Mouse (Mus musculus): ENCODE measurements around the gene Pnpla6.

Gene Pnpla6

DNA sequence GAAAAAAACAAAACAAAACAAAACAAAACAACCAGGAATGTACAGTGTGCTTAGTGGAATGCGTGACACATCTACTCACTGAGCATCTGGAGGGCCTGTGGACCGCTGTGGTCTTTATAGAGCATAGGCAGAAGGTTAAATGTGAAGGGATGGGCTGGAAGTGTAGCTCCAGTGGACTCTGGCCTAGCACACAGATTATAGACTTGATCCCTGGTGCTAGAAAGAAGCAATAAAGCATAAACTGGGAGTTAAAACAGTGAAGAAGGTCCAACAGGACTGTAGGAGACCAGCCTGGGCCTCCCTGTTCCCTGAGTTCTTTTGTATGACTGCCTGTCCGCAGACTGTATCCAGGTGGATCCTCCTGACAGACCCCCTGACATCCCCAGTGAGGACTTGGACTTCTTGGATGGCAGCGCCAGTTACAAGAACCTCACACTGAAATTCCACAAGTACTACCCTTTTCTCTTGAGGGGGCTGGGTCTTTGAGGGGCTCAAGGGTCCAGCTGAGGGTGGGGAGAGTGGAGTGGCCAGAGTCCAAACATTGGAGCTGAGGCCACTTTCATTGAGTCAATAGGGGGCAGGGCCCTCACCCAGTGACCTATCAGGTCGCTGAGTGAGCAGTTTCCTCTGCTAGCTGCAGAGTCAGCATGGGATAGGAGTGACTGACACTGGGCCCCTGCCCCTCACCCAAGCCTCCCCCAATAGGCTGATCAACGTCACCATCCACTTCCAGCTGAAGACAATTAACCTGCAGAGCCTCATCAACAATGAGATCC, 7.0 kb upstream of the Pnpla6 start:
- no peak for DNase-seq (ENCODE audit: low spot score)

DNA sequence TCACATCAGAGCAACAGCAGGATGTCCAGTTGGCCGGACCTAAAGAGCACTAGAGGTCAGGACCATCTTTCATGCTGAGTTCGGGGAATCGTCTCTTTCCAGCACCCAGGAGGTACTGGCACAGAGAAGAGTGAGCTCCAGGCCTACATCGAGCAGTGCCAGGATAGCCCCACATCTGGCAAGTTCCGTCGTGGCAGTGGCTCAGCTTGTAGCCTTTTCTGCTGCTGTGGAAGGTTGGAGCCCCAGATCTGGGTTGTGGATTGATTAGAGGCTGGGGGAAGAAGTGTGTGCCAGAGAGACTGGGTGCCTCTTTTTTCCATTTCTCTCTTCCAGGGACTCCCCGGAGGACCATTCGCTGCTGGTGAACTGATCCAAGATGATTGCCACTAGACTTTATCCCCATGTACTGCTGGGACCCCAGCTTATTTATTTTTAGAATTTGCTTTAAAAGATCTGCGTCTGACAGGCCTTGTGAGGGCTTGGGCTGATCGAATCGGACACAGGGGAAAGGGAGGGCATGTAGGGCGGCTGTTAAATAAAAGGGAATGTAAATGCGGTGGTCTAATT, 420 bp upstream of the Pnpla6 start:
- DNase-seq (ENCODE audit: low spot score): no peak

DNA sequence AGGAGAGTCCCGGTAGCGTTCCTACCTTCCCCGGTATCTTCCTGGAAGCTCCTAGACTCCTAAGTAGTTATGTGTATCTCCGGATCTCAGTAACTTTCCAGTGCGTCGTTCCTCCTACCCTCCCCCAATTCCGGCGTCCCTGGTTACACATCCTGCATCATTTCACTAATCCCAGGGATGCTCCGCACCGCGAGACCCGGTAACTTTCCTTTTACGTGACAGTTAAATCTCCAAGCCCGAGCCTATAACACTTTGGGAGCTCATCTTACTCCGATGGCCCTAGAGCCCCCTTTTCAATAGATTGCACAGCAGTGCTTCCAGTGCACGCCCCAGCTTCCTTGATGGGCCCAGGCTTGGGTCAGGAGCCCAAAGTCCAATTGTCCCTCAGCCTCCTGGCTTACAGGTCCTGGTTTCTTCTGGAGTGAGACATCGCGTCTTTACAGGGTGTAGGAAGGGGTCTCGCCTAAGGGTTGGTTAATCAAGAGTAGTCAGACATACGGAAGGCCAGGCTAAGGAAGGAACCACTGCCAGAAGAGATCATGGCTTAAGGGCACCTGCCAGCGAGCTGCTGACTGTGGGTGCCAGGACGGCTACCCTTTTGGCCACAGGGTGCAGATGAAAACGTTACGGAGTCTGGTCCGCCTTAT, 710 bp downstream of the Pnpla6 start:
- DNase-seq (ENCODE audit: low spot score): no peak

DNA sequence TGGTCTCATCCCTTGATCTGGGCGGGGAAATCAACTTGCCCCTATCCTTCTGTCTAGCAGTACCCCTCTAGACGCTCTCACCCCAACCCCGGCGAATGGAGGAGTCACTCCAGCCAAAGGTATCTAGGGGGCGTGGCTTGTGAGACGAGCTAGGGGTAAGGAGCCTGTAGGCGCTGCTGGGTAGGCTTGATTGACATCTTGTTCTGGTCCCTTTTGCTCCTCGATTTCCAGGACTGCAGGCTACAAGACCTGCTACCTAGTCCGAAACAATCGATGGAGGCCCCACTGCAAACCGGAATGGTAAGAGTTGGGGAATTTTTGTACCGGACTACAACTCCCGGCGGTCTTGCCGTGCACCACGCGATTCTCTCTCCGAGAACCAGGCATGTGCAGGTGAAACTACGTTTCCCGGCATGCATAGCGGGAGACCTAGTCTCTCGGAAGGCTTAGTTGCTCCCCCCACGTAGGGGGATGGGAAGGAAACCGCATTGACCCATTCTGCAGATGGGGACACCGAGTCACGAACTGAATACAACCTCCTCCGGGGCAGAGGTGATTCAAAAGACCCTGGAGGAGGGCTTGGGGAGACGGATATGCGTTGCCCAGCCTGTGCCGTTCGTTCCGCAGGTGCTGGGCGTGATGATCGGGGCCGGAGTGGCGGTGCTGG, 1.4 kb downstream of the Pnpla6 start:
- DNase-seq (ENCODE audit: low spot score): peak; percentile 94

DNA sequence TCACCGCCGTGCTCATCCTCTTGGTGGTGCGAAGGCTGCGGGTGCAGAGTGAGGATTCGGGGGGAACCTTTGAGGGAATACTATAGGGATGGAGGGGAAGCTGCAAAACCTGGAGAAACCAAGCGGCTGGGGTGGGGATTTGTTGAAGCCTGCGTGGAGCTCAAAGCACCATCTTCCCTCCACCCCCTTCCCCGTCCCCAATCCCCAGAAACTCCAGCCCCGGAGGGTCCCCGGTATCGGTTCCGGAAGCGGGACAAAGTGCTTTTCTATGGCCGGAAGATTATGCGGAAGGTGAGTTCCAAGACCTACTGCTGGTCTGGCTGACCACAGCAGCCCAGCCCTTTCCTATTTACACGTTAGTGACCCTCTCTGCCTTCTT, 1.9 kb downstream of the Pnpla6 start:
- DNase-seq (ENCODE audit: low spot score): no peak

DNA sequence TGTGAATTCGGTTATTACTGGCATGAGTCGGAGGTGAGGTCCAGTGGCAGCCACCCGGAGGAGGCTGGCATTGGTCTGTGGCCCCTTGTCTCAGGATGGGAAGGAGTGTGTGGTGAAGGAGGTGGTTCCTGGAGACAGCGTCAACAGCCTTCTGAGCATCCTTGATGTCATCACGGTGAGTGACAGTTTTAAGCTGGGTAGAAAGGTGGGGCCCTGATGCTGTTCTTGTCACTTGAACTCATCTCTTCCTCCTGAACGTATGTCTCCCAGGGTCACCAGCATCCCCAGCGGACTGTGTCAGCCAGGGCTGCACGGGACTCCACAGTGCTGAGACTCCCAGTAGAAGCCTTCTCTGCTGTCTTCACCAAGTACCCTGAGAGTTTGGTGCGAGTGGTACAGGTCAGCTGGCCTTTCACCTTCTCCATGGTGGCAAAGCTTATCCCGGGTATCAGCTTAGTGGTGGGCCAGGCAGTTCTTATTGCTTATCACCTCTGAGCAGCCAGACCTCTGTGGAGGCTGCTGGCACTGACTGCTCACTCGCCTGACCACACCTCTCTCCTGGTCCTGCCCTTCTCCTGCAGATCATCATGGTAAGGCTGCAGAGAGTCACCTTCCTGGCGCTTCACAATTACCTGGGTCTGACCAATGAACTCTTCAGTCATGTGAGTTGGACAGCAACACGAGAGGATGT, 7.0 kb downstream of the Pnpla6 start:
- no peak for DNase-seq (ENCODE audit: low spot score)

DNA sequence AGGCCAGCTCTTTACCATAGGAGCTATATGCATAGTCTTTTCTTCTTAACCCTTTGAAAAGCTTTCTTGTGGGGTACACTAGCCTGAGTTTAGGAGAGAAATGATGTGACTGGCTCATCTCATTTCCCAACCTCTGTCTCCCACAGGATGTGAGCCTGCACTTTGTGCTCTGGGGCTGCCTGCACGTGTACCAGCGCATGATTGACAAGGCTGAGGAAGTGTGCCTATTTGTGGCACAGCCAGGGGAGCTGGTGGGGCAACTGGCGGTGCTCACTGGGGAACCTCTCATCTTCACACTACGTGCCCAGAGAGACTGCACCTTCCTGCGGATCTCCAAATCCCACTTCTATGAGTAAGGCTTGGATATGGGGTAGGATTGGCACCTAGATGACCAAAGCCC, 15.6 kb downstream of the Pnpla6 start:
- no peak for DNase-seq (ENCODE audit: low spot score)

DNA sequence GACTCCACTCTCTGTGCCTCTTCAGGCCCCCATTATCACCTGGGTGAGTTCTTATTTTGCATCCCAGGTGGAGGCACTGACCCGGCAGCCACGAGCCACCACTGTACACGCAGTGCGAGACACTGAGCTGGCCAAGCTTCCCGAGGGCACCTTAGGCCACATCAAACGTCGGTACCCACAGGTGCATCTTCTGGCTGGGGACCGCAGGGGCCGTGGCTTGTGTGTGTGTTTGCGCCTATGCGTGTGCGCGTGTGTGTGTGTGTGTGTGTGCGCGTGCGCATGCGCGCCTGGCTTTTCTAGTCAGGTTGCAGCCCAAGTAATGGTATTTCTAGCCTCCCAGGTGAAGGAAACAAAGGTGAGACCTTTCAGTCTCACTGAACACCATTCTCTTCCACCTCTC, 16.8 kb downstream of the Pnpla6 start:
- DNase-seq (ENCODE audit: low spot score): no peak

DNA sequence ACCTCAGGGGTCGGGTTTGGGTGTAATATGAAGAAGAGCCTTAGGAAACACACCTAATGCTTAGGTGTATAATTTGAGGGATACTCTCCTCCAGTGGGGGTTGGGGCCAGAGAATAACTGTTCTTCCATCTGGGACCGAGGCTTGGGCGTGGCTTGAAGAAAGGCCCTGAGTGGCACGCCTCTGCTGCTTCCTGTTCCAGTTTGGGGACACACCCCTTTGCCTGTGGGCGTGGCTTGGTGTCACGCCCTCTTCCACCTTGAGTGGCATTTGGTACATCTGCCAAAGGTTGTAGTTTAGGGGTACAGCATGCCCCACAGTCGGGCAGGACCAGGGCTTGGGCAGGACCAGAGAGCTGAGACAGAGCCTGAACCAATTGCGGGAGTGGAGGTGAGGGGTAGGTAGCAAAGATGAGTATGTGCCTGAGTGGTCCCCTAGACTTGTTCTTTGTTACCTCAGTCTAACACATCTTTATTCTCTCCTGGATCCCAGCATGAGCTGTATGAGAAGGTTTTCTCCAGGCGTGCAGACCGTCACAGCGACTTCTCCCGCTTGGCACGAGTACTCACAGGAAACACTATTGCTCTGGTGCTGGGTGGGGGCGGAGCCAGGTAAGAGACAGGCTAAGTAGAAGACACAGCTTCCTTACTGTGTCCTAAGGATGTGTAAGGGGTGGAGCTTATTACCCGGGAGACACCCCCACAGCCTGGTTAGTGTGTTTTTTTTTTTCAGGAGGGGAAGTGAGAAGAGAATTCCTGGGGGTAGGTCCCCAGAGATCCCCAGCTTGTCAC, 21.1 kb downstream of the Pnpla6 start:
- no peak for DNase-seq (ENCODE audit: low spot score)

DNA sequence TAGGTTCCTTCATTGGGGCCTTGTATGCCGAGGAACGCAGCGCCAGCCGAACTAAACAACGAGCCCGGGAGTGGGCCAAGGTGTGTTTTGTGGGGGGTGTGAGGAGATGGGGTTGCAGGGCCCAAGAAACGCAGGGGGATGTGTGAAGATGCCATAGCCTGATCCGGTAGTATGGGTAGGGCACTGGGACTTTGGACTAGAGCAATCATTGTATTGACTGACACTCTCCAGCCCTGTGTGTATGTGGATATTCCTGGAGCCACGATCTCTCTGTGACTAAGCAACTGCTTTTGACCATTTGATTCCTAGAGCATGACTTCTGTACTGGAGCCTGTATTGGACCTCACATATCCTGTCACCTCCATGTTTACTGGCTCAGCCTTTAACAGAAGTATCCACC, 21.8 kb downstream of the Pnpla6 start:
- no peak for DNase-seq (ENCODE audit: low spot score)

DNA sequence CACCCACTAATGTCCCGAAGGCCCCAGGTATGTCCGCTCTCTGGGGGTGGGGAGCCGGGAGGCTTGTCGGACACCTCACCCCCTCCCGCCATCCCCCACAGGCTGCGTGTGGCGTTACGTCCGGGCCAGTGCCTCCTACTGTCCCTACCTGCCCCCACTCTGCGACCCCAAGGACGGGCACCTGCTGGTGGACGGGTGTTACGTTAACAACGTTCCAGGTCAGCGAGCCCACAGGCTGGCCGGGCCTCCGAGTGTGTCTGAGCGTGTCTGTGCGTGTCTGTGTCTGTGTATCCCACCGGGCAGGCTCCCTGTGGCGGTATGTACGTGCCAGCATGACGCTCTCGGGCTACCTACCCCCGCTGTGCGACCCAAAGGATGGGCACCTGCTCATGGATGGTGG, 22.5 kb downstream of the Pnpla6 start:
- no peak for DNase-seq (ENCODE audit: low spot score)

DNA sequence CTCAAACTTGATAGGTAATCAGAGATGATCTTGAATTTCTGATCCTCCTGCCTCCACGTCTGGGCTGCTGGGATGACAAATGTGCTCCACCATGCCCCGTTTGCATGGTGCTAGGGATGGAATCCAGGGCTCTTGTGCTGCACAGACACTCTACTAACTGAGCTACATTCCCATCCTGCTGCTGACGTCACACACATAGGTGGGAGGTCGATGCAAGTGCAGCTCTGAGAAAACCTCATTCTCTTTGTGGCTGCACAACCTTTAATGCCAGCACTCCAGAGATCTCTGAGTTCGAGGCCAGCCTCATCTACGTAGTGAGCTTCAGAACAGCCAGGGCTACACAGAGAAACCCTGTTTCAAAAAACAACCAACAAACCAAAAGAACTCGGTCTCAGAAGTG, 24.0 kb downstream of the Pnpla6 start:
- no peak for DNase-seq (ENCODE audit: low spot score)

DNA sequence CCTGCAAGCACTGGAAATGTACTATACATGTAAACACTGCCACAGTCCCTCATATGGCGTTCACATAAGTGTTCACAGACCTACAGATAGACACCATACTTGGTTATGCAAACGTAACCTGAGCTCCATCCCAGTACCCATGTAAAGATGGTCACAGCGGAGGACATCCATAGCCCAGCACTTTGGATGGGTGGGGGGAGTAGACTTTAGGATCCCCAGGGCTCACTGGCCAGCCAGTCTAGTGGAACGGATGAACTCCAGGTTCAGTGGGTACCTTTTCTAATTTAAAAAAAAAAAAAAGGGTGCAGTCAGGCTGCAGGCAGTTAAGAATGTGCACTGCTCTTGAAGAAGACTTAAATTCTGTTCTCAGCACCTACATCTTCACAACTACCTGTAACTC, 24.9 kb downstream of the Pnpla6 start:
- DNase-seq (ENCODE audit: low spot score): no peak

DNA sequence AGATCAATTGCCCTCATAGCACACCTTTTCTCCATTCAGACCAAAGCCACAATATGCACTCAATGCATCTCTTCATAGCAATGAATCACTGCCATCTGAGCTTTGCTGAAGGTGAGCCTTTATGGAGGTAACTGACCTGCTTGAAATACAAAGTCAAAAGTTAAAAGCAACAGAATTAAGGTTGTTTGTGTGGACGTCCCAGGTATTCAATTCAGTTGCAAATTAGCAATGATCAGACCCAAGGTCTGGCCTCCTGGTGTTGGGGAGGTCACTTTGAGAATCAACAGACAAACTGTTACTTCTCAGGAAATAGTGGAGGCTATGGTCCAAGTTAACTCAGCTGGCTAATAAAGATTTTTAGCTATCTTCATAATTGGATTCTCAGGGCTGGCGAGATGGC, 31.3 kb downstream of the Pnpla6 start:
- no peak for DNase-seq (ENCODE audit: low spot score)

DNA sequence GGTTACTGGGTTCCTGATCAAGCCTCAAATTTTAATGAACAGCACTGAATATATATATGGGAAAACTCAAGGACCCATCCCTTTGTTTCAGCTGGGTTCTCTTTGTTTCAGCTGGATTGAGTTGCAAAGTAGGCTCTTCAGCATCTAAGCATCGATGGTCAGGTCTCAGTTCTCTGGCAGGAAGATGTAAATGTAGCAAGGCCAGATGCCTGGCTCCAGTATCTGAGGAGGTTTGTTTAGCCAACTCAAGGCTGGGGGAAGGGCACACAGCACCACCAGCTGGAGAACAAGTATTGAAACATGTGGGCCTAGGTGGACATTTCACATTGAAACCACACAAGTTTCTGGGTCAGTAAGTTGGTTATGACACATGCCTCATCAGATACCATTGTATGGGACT, 37.1 kb downstream of the Pnpla6 start:
- no peak for DNase-seq (ENCODE audit: low spot score)

DNA sequence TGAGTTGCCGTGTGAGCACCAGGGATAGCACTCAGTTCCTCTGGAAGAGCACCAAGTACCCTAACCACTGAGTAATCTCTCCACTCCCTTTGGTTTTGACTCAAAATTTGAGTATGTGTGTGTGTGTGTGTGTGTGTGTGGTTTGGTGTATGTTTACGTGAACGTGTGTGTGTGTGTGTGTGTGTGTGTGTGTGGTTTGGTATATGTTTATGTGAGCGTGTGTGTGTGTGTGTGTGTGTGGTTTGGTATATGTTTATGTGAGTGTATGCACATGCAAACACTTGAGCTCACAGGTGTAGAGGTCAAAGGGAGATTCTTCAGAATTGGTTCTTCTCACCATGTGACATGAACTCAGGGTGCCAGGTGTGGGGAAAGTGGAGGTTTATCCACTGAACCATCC, 40.9 kb downstream of the Pnpla6 start:
- DNase-seq (ENCODE audit: low spot score): no peak

DNA sequence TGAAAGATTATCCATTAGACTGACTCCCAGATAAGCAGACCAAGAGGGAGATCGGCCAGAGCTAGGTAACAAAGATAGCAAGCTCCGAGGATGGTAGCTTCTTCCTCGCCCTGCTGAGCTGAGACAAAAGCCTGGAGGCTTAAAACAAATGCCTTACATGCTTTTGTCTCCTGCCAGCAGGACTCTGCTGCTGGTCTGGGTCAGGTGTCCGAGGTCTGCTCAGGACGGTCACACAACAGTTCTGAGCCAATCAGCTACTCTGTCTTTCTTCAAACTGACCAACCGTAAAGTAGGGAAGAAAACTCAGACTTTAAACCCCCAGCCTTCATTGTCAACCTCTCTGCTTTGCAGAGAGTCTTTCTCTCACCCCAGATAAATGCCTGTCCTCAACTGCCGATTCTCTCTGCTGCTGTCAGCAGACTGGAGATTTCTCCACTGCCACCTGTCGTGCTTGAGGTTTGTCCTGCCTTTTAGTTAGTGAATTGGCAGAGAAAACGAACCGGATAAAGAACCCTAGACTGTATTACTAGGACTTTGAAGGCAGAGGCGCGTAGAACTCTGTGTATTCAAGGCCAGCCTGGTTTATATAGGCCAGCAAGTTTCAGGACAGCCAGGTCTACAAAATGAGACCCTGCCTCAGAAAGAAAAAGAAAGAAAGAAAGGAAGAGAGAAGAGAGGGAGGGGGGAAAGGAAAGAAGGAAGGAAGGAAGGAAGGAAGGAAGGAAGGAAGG, 52.6 kb downstream of the Pnpla6 start, which contains the start of gene C330021F23Rik:
Gene C330021F23Rik (plus strand): TSS at position 350 of the 731 bp plus-strand sequence.
- DNase-seq (ENCODE audit: low spot score): no peak

DNA sequence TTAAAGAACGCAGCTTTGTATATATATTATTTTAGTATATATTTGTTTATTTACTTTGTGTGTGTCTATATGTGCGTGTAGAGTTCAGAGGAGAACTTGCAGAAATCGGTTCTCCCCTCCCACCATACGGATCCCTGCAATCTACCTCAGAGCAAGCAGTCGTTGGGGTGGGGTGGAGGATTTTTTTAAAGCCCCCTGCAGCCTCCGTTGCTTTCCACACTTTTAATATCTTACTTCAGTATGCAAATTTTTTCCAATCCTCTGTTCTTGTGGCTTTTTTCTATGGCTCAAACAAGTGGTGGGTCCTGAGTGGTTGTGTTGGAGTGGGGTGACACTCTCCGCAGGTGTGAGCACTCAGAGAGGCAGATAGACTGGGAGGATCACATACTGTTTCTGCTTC, 53.2 kb downstream of the Pnpla6 start:
- no peak for DNase-seq (ENCODE audit: low spot score)

DNA sequence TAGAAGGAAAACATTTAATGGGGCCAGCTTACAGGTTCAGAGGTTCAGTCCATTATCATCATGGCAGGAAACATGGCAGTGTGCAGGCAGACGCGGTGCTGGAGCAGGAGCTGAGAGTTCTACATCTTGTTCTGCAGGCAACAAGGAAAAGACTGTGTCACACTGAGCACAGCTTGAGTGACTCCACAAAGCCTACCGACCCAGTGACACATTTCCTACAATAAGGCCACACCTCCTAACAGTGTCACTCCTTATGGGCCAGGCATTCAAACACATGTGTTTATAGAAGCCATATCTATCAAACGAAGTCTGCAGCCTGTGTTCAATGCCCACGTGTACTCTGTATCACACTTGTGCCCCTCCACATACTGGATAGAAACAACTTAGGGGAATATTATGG, 54.6 kb downstream of the Pnpla6 start:
- DNase-seq (ENCODE audit: low spot score): no peak

DNA sequence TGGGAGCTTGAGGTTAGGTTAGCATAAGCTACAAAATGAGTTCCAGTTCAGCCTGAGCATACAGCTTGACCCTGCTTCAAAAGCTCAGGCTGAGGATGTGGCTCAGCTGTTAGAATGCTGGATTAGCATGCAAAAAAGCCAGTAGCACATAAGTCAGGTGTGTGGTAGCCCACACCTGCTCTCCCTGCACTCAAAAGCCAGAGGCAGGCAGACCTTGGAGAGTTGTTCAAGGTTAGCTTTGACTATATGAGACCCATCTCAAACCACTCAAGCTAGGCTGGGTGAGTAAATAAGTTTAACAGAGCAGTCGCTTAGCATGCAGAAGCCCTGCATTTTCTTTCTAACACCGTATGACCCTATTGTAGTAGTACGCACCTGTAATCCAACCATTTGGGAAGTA, 59.4 kb downstream of the Pnpla6 start:
- DNase-seq (ENCODE audit: low spot score): no peak
